Mouse (Mus musculus) heart, embryonic 15.5 days (tissue): ENCODE results near the gene Npnt. TPM values are rescaled to one million over a fixed set of nuclear protein-coding genes. Genes with fewer than 3 reads are reported as not detected.

Source experiments
- ATAC-seq: fragments of 200-750 bp; cut with Nextera tagmentation; replicated peaks from 2 replicates; pipeline ENCODE4 v1.8.0; 2017; ENCODE audit warnings: low read depth, moderate TSS enrichment; ENCODE audit not compliant: insufficient number of reproducible peaks, insufficient read depth, low FRiP score
- H3K27ac ChIP-seq: fragments of 300-500 bp; sonication (generic); 2 replicates; pipeline ENCODE4 v1.5.1; 2015; ENCODE audit warnings: mild to moderate bottlenecking, inconsistent platforms
- H3K27me3 ChIP-seq: fragments of 300-500 bp; sonication (generic); 2 replicates; pipeline ENCODE4 v1.6.1; 2015; ENCODE audit warnings: inconsistent platforms
- H3K36me3 ChIP-seq: fragments of 300-500 bp; sonication (generic); 2 replicates; pipeline ENCODE4 v1.6.1; 2015; ENCODE audit warnings: mild to moderate bottlenecking, inconsistent platforms
- H3K4me1 ChIP-seq: fragments of 300-500 bp; sonication (generic); replicated peaks from 2 replicates; pipeline ENCODE4 v1.6.1; 2015; ENCODE audit warnings: inconsistent platforms
- H3K4me2 ChIP-seq: fragments of 300-500 bp; sonication (generic); 2 replicates; pipeline ENCODE4 v1.6.1; 2015; ENCODE audit warnings: inconsistent platforms, mild to moderate bottlenecking, moderate library complexity
- H3K4me3 ChIP-seq: fragments of 300-500 bp; sonication (generic); 2 replicates; pipeline ENCODE4 v1.5.1; 2015; ENCODE audit warnings: mild to moderate bottlenecking, inconsistent platforms
- H3K9ac ChIP-seq: fragments of 300-500 bp; sonication (generic); 2 replicates; pipeline ENCODE4 v1.6.1; 2015; ENCODE audit warnings: mild to moderate bottlenecking, inconsistent platforms
- H3K9me3 ChIP-seq: fragments of 300-500 bp; sonication (generic); replicated peaks from 2 replicates; pipeline ENCODE4 v1.6.1; 2016; ENCODE audit warnings: inconsistent platforms
- WGBS: fragments of 180-500 bp; shearing (Covaris S2); methylation state at CpG from one replicate; pipeline ENCODE4 v1.1.7; 2015; ENCODE audit warnings: mixed read lengths; 5-methylcytosine and 5-hydroxymethylcytosine counted together
- polyA plus RNA-seq: library from polyadenylated mRNA; unstranded; fragments of >200 nt; fragmentation: Nextera tagmentation; extraction: Ambion mirVana; gene quantifications from 2 replicates; pipeline ENCODE4 v1.2.1, GENCODE M21; 2015

Gene Npnt
- polyA plus RNA-seq, 1 experiment from 2014 or later, result 11.4 TPM

DNA sequence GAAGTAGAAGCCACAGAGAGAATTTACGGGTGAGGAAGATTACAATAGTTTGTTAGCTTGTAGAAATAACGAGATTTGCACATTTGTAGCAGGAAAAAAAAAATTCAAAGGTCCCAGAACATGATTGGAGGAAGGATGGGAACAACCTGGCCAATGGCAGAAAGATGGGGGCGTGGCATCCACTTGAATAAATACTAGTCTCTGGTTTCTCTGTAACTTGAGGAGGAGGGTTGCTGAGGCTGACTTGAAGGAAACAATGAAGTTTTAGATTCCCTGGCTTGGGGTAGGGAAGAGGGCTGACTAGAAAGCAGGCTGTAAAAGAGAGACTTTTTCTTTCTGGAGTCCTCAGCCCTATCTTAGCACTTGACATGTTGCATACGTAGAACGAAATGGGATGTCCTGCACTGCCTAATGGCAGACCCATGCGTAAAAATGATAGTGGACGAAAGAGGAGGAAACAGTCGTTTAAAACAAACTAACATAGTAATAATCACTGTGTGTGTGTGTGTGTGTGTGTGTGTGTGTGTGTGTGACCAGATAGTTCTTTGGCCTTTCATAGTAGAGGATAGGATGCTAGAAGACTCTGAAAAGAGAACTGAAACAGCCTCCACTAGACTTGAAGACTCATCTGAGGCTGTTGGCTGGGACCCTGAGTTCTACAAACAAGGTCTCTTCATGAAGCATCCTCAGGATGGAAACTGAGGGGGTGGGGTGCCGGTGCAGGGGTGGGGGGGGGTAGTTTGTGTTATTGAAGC, 94.5 kb downstream of the Npnt start:
- H3K4me2 ChIP-seq, result no peak overlapping the region
- 59% methylated on average over 9 of the region's 9 CpGs for WGBS
- no peaks in the 10 kb centered on the region for H3K9me3 ChIP-seq
- H3K4me3 ChIP-seq, result no peak overlapping the region
- no peak overlapping the region for H3K27ac ChIP-seq
- no peaks in the 10 kb centered on the region for H3K27me3 ChIP-seq
- peaks cover 11% of the 10 kb centered on the region; the same call in 1 of the 2 replicates for H3K4me1 ChIP-seq
- H3K36me3 ChIP-seq, result no peaks in the 10 kb centered on the region
- no peak overlapping the region for H3K9ac ChIP-seq
- no peak for ATAC-seq

DNA sequence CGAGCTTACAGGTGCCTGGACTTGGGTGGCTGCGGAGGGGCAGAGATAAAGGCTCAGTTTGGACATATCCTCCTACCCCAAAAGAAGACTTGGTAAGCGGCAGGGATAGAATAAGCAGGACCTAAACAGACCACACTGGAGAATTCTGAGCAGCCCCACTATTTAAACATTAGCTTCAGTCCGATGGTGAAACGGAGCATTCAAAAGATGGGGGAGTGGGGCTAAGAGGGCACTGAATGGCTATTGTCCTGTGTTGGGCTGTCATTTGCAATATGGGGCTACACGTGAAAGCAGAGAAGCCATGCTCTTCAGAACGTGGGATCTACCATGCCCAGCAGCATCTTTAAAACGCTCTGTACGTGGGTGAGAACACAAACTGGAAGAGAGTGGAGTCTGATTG, 95.8 kb downstream of the Npnt start:
- Histone ChIP-seq H3K36me3 (no peaks in the 10 kb centered on the region), H3K27me3 (no peaks in the 10 kb centered on the region), H3K9ac (no peak overlapping the region), H3K27ac (no peak overlapping the region), H3K4me2 (no peak overlapping the region), H3K4me3 (no peak overlapping the region), H3K4me1 (peaks cover 6% of the 10 kb centered on the region; the same call in 1 of the 2 replicates), H3K9me3 (no peaks in the 10 kb centered on the region)
- no peak for ATAC-seq
- WGBS, result 85% methylated on average over 9 of the region's 9 CpGs

DNA sequence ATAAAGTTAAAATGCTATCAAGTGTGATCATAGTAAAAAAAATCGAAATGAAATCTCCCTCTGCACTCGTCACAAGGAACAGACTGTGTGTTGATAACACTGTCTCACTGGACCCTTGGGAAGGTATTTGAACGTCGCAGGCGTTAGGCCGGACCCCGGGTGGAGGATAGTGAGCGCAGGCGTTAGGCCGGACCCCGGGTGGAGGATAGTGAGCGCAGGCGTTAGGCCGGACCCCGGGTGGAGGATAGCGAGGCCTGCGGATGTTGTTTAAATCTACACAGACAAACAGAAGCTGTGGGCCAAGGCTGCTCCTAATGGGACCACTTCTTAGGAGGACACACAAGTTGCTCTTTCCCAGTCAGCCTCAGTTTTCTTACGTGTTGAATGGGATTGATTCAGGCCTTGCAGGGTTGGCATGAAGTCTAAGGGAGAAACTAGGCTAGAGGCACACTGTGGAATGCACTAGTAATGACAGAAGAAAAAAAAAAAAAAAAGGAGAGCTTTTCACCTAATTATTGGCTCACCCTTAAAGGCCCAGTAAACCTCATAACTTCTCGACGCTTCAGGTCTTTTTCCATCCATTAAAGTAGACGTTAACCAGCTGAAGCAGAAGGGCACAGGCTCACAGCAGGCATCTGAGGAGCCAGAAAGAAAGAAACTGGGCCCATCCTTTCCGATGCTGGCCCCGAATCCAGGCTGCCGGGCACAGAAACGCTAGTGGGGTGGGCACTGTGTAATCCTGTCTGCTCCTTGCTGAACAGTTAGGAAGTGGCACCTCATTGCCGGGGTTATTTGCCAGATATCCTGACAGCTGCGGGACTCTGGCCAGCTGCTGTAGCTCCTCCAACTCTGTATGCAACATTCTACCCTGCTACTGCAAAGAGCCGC, 98.0 kb downstream of the Npnt start:
- 0 out of 2 replicates have a peak, but pooled peaks have one; percentile 50 for ATAC-seq
- Histone ChIP-seq H3K4me1 (peaks cover 6% of the 10 kb centered on the region; the same call in 1 of the 2 replicates), H3K27ac (no peak overlapping the region), H3K9me3 (no peaks in the 10 kb centered on the region), H3K9ac (no peak overlapping the region), H3K4me3 (no peak overlapping the region), H3K36me3 (no peaks in the 10 kb centered on the region), H3K27me3 (no peaks in the 10 kb centered on the region), H3K4me2 (no peak overlapping the region; the same call in 1 of the 2 replicates)
- 50% methylated on average over 28 of the region's 28 CpGs for WGBS

DNA sequence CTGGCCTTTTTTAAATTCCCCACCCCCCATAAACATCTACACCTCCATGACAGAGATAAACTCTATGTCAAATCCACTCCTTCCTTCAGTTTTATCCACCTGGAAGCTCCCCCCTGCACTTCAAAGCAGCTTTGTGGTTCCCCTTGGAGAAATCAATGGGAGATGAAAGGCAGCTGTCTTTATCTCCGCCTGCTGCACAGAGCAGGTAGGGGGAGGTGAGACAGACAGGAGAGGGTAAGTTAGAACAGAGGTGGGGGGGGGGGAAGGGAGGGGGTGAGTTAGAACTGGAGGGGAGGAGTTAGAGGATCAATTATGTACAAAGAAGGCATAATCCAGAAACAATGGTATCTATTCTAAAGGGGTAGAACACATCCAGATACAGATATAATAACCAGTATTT, 98.7 kb downstream of the Npnt start:
- Histone ChIP-seq H3K27ac (no peak overlapping the region), H3K4me1 (peaks cover 6% of the 10 kb centered on the region; the same call in 1 of the 2 replicates), H3K9ac (no peak overlapping the region), H3K4me2 (no peak overlapping the region), H3K27me3 (no peaks in the 10 kb centered on the region), H3K9me3 (no peaks in the 10 kb centered on the region), H3K4me3 (no peak overlapping the region), H3K36me3 (no peaks in the 10 kb centered on the region)
- no peak for ATAC-seq
- 56% methylated on average over 1 of the region's 1 CpGs for WGBS

DNA sequence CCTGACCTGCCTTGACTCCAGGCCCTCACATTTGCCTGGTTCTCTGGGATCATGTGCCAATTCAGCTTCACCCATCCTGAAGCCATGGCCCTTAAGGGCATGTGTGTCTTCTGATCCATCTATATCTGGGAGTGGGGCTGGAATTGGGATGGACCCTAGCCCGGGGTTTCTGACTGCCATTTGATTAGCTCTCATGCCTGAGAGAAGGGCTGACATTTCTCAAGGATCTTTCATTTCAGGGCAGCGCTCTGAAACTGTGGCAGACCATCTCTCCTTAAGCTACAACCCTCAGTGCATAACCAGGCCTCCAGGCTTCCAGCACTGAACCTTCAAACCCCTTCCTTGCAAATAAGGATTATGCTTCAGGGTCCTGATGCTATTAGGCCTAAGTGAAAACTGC, 99.7 kb downstream of the Npnt start:
- H3K27me3 ChIP-seq, result no peaks in the 10 kb centered on the region
- no peak overlapping the region for H3K9ac ChIP-seq
- WGBS, result 69% methylated on average over 2 of the region's 2 CpGs
- H3K9me3 ChIP-seq, result no peaks in the 10 kb centered on the region
- no peak for ATAC-seq
- peaks cover 6% of the 10 kb centered on the region; the same call in 1 of the 2 replicates for H3K4me1 ChIP-seq
- no peak overlapping the region for H3K4me2 ChIP-seq
- H3K36me3 ChIP-seq, result no peaks in the 10 kb centered on the region
- no peak overlapping the region for H3K4me3 ChIP-seq
- no peak overlapping the region for H3K27ac ChIP-seq

DNA sequence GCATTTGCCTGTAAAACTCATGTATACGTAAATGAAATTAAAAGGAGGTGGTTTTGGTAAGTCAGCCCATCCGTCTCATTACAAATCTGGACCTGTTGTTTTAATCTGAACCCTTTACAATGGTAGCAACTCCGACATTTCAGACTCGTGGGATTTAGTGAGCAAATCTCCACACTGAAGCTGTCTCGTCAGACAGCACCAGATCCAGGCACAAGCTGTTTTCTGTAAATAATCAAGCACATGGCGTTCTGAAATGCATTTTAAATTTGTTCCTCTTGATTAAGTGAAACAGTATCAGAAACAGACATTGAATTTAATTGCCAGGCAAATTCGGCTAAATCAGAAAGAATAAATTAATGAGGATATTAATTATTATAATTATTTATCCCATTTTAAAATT, 100.4 kb downstream of the Npnt start:
- no peaks in the 10 kb centered on the region for H3K9me3 ChIP-seq
- WGBS, result 76% methylated on average over 7 of the region's 7 CpGs

DNA sequence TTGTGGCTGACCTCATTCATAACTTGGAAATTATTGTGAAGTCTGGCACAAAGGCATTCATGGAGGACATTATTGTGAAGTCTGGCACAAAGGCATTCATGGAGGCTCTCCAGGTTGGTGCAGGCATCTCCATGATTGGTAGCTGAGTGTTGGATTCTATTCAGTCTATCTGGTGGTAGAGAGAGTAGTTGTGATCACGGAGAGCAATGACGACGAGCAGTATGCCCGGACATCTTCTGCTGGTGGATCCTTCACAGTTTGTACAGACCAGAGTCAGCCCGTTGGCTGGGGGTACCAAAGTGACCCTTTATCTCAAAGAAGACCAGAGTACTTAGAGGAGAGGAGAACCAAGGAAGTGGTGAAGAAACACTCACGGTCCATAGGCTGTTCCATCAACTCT, 107.4 kb downstream of the Npnt start:
- Histone ChIP-seq H3K36me3 (peaks cover 20% of the 10 kb centered on the region), H3K27me3 (no peaks in the 10 kb centered on the region), H3K9ac (no peak overlapping the region), H3K4me1 (no peaks in the 10 kb centered on the region), H3K9me3 (no peaks in the 10 kb centered on the region), H3K4me2 (no peak overlapping the region), H3K27ac (no peak overlapping the region), H3K4me3 (no peak overlapping the region)
- no peak for ATAC-seq
- WGBS, result 93% methylated on average over 6 of the region's 6 CpGs

More for the DNA sequence above, 100.4 kb downstream of the Npnt start:
- no peak for ATAC-seq
- H3K27ac ChIP-seq, result no peak overlapping the region
- no peak overlapping the region for H3K9ac ChIP-seq
- H3K4me2 ChIP-seq, result no peak overlapping the region
- peaks cover 6% of the 10 kb centered on the region; the same call in 1 of the 2 replicates for H3K4me1 ChIP-seq
- no peaks in the 10 kb centered on the region for H3K27me3 ChIP-seq
- no peak overlapping the region for H3K4me3 ChIP-seq
- no peaks in the 10 kb centered on the region for H3K36me3 ChIP-seq

DNA sequence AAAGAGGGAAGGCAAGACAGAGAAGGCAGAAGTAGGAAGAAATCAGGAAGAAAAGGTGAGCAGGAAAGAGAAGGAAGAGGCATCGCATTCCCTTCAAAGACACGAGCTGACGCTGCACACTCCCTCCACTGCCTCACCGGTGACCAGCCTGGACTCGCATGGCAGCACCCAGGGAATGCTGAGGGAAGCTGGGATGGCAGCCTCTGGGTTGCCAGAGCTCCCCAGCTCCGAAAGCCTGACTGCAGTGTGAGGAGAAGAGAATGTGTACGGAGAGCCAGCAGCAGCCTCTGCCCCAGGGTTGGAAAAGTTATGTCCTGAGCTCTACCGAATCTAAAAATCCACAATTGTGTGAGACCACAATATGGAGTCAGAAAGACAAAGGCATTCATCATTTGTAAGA, 110.6 kb downstream of the Npnt start:
- H3K27ac ChIP-seq, result no peak overlapping the region
- H3K4me2 ChIP-seq, result no peak overlapping the region
- no peak overlapping the region for H3K4me3 ChIP-seq
- no peaks in the 10 kb centered on the region for H3K27me3 ChIP-seq
- 86% methylated on average over 8 of the region's 8 CpGs for WGBS
- H3K36me3 ChIP-seq, result peaks cover 20% of the 10 kb centered on the region
- no peaks in the 10 kb centered on the region for H3K9me3 ChIP-seq
- H3K9ac ChIP-seq, result no peak overlapping the region
- ATAC-seq, result no peak
- peaks cover 5% of the 10 kb centered on the region; the same call in 1 of the 2 replicates for H3K4me1 ChIP-seq

DNA sequence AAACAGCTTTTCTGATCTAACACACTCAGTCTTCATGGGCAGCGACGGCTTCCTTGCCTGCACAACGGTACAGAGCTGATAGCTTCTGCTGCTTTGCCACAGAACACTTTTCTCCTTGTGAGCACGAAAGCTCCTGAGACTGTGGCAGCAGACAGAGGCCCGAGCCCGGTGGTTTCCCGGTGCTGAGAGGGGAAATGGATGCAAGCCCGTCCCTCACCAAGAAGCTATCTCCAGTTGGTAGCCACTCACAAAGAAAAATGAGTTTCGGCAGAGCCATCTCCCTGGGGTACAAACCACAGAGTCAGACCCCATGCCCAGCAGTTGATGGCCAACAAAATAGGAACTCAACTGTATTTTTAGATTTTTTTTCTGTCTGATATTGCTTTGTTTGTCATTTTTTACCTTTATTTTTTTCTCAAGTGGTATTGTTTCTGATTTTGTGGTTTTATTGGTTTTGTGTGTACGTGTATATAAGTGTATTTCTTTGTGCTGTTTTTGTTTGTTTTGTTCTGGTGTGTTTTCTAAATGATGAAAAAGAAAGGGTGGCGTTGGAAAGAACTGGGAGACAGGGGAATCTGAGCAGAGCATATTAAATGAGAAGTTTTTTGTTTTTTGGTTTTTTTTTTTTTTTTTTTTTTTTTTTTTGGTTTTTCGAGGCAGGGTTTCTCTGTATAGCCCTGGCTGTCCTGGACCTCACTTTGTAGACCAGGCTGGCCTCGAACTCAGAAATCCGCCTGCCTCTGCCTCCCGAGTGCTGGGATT, 111.3 kb downstream of the Npnt start:
- H3K27me3 ChIP-seq, result no peaks in the 10 kb centered on the region
- H3K9me3 ChIP-seq, result no peaks in the 10 kb centered on the region
- no peak overlapping the region for H3K9ac ChIP-seq
- ATAC-seq, result no peak
- H3K27ac ChIP-seq, result no peak overlapping the region
- H3K4me3 ChIP-seq, result no peak overlapping the region
- peaks cover 5% of the 10 kb centered on the region; the same call in 1 of the 2 replicates for H3K4me1 ChIP-seq
- no peak overlapping the region for H3K4me2 ChIP-seq
- H3K36me3 ChIP-seq, result peaks cover 20% of the 10 kb centered on the region
- 87% methylated on average over 15 of the region's 15 CpGs for WGBS

DNA sequence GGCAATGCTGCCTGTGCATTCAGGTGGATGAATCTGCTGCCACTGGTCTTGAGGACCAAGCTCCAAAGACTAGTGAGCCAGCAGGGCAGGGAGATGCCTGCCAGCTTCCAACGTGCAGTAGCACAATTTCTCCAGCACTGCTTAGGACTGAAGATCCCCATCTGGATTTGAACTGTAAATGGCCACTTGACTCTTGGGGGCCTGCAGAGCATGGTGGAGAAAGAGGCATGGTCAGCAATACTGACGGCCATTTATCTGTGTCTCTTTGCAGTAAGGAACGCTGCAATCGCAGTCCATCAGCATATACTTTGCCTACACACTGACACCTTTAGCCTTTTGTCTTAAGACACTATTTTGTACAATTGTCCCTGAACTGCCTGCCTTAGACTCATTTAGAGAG, 113.0 kb downstream of the Npnt start:
- ATAC-seq, result no peak
- Histone ChIP-seq H3K27me3 (no peaks in the 10 kb centered on the region), H3K27ac (no peak overlapping the region), H3K9me3 (no peaks in the 10 kb centered on the region), H3K4me1 (peaks cover 5% of the 10 kb centered on the region; the same call in 1 of the 2 replicates), H3K36me3 (peaks cover 20% of the 10 kb centered on the region), H3K4me3 (no peak overlapping the region), H3K9ac (no peak overlapping the region), H3K4me2 (no peak overlapping the region)
- 81% methylated on average over 4 of the region's 4 CpGs for WGBS
